Mouse (Mus musculus) heart, adult 2 months (tissue): ENCODE results near the gene Thsd4. TPM values are rescaled to one million over a fixed set of nuclear protein-coding genes. Genes with fewer than 3 reads are reported as not detected.

Experiments
- DNase-seq, 2 experiments: peaks; one replicate each; pipeline ENCODE4 v3.0.0; 2021
- H3K27ac ChIP-seq: fragments of 200-600 bp; 2 replicates; pipeline ENCODE4 v1.8.1; 2022
- H3K27me3 ChIP-seq: fragments of 200-500 bp; 2 replicates; pipeline ENCODE4 v1.6.1; 2012; ENCODE audit warnings: mild to moderate bottlenecking, low read length, inconsistent platforms, mixed read lengths; ENCODE audit not compliant: control insufficient read depth, insufficient read depth
- H3K36me3 ChIP-seq: fragments of 200-500 bp; 2 replicates; pipeline ENCODE4 v1.6.1; 2012; ENCODE audit warnings: low read length, inconsistent platforms; ENCODE audit not compliant: control insufficient read depth, insufficient read depth
- H3K4me1 ChIP-seq: fragments of 200-500 bp; 2 replicates; pipeline ENCODE4 v1.6.1; 2011; ENCODE audit warnings: low read length; ENCODE audit not compliant: control insufficient read depth, insufficient read depth
- H3K4me3 ChIP-seq: fragments of 200-600 bp; 2 replicates; pipeline ENCODE4 v1.8.1; 2022
- H3K79me2 ChIP-seq: fragments of 200-500 bp; replicated peaks from 2 replicates; pipeline ENCODE4 v1.6.1; 2012; ENCODE audit warnings: mild to moderate bottlenecking, inconsistent platforms, low read length, moderate library complexity, mixed read lengths; ENCODE audit not compliant: control insufficient read depth, insufficient read depth
- H3K9ac ChIP-seq: fragments of 200-500 bp; 2 replicates; pipeline ENCODE4 v1.6.1; 2012; ENCODE audit warnings: low read depth, mild to moderate bottlenecking, control low read depth, inconsistent platforms, low read length, mixed read lengths
- CTCF ChIP-seq: fragments of 200-600 bp; IDR thresholded peaks from 2 replicates; pipeline ENCODE4 v1.8.1; 2022; ENCODE audit warnings: antibody characterized with exemption, mild to moderate bottlenecking, moderate library complexity
- EP300 ChIP-seq: fragments of 200-500 bp; IDR thresholded peaks from 2 replicates; pipeline ENCODE4 v1.6.1; 2011; ENCODE audit warnings: low read depth, low read length, control low read depth; ENCODE audit not compliant: insufficient read depth
- POLR2A ChIP-seq: fragments of 200-500 bp; IDR thresholded peaks from 2 replicates; pipeline ENCODE4 v1.6.1; 2011; ENCODE audit warnings: mild to moderate bottlenecking, low read depth, low read length, control low read depth; ENCODE audit not compliant: insufficient read depth
- WGBS: fragments of 180-500 bp; shearing (Covaris S2); methylation state at CpG from one replicate; pipeline ENCODE4 v1.1.7; 2018; 5-methylcytosine and 5-hydroxymethylcytosine counted together
- intact Hi-C: fragments of 180-260 bp; cut with DNase I; formaldehyde crosslinking; loops from one replicate; pipeline ENCODE4 v1.15.1; 2025
- polyA plus RNA-seq: library from polyadenylated mRNA; depleted of rRNA; stranded (reverse); fragments of >200 nt; gene quantifications from 2 replicates; pipeline ENCODE4 v1.2.3, GENCODE M21; 2012
- total RNA-seq, 2 experiments: library from RNA; stranded (reverse); gene quantifications; 2 replicates each; pipeline ENCODE4 v1.2.3; 2021

Gene Thsd4
- total and polyA plus RNA-seq, 3 experiments, result 3.5 to 5.2 (median 4.3) TPM

- Histone ChIP-seq H3K4me3 (no peak overlapping the region), H3K27ac (no peak overlapping the region), H3K4me1 (no peaks in the 10 kb centered on the region; the same call in 1 of the 2 replicates), H3K79me2 (no peaks in the 10 kb centered on the region), H3K9ac (no peak overlapping the region), H3K36me3 (no peaks in the 10 kb centered on the region), H3K27me3 (no peaks in the 10 kb centered on the region)
- DNase-seq, result no peak
- intact Hi-C loops, result no loop called here
- TF ChIP-seq CTCF, result no peak
- no peak for TF ChIP-seq POLR2A
- no peak for TF ChIP-seq EP300
- 71% methylated on average over 10 of the region's 10 CpGs for WGBS
These were observed 80.5 kb downstream of the Thsd4 start for GRCm38 (mm10) chr9:60441274-60441902.

GRCm38 (mm10) chr9:60440506-60440905, 81.3 kb downstream of the Thsd4 start:
- WGBS, result 81% methylated on average over 8 of the region's 8 CpGs
- intact Hi-C loops, result no loop called here
- TF ChIP-seq POLR2A, result no peak
- no peak for TF ChIP-seq EP300
- no peak for TF ChIP-seq CTCF

GRCm38 (mm10) chr9:60436246-60436645, 85.6 kb downstream of the Thsd4 start:
- Histone ChIP-seq H3K9ac (no peak overlapping the region), H3K4me3 (no peak overlapping the region), H3K27ac (no peak overlapping the region), H3K79me2 (no peaks in the 10 kb centered on the region), H3K27me3 (no peaks in the 10 kb centered on the region), H3K36me3 (no peaks in the 10 kb centered on the region), H3K4me1 (no peaks in the 10 kb centered on the region)
- no peak for DNase-seq
- 93% methylated on average over 3 of the region's 3 CpGs for WGBS
- intact Hi-C loops, result no loop called here
- TF ChIP-seq EP300 (no peak), POLR2A (no peak), CTCF (no peak)

More at GRCm38 (mm10) chr9:60440506-60440905, 81.3 kb downstream of the Thsd4 start:
- Histone ChIP-seq H3K79me2 (no peaks in the 10 kb centered on the region), H3K36me3 (no peaks in the 10 kb centered on the region), H3K27ac (no peak overlapping the region), H3K9ac (no peak overlapping the region), H3K4me3 (no peak overlapping the region), H3K4me1 (no peaks in the 10 kb centered on the region), H3K27me3 (no peaks in the 10 kb centered on the region)
- DNase-seq, result no peak

GRCm38 (mm10) chr9:60434093-60434492, 87.8 kb downstream of the Thsd4 start:
- Histone ChIP-seq H3K4me1 (no peaks in the 10 kb centered on the region), H3K27me3 (no peaks in the 10 kb centered on the region), H3K4me3 (no peak overlapping the region), H3K79me2 (no peaks in the 10 kb centered on the region), H3K27ac (no peak overlapping the region), H3K9ac (no peak overlapping the region), H3K36me3 (no peaks in the 10 kb centered on the region)
- TF ChIP-seq POLR2A, result no peak
- no peak for TF ChIP-seq EP300
- TF ChIP-seq CTCF, result no peak
- no peak for DNase-seq
- intact Hi-C loops, result no loop called here
- 54% methylated on average over 2 of the region's 2 CpGs for whole genome bisulfite sequencing

- H3K36me3 ChIP-seq, result no peaks in the 10 kb centered on the region
- no peak overlapping the region for H3K9ac ChIP-seq
- DNase-seq, result no peak
- H3K27me3 ChIP-seq, result no peaks in the 10 kb centered on the region
- H3K27ac ChIP-seq, result no peak overlapping the region
- TF ChIP-seq EP300 (no peak), CTCF (no peak), POLR2A (no peak)
- whole genome bisulfite sequencing, result 91% methylated on average over 4 of the region's 4 CpGs
- H3K4me1 ChIP-seq, result no peaks in the 10 kb centered on the region
- no peaks in the 10 kb centered on the region for H3K79me2 ChIP-seq
- intact Hi-C loops, result no loop called here
- H3K4me3 ChIP-seq, result no peak overlapping the region
These were observed 89.9 kb downstream of the Thsd4 start for GRCm38 (mm10) chr9:60431924-60432323.

GRCm38 (mm10) chr9:60430017-60430416, 91.8 kb downstream of the Thsd4 start:
- TF ChIP-seq CTCF (no peak), EP300 (no peak), POLR2A (no peak)
- Histone ChIP-seq H3K4me1 (no peaks in the 10 kb centered on the region), H3K27ac (no peak overlapping the region), H3K79me2 (no peaks in the 10 kb centered on the region), H3K9ac (no peak overlapping the region), H3K4me3 (no peak overlapping the region), H3K36me3 (no peaks in the 10 kb centered on the region), H3K27me3 (no peaks in the 10 kb centered on the region)
- WGBS, result 93% methylated on average over 4 of the region's 4 CpGs
- DNase-seq, result no peak
- intact Hi-C loops, result no loop called here
